Mouse (Mus musculus) heart, adult 2 months (tissue): ENCODE data around the gene Chrm1. TPM values are rescaled to one million over a fixed set of nuclear protein-coding genes. Genes with fewer than 3 reads are reported as not detected.

Experiments used
- DNase-seq, 2 experiments: peaks; one replicate each; pipeline ENCODE4 v3.0.0; 2021
- H3K27ac ChIP-seq: fragments of 200-600 bp; 2 replicates; pipeline ENCODE4 v1.8.1; 2022
- H3K27me3 ChIP-seq: fragments of 200-500 bp; 2 replicates; pipeline ENCODE4 v1.6.1; 2012; ENCODE audit warnings: mild to moderate bottlenecking, low read length, inconsistent platforms, mixed read lengths; ENCODE audit not compliant: control insufficient read depth, insufficient read depth
- H3K36me3 ChIP-seq: fragments of 200-500 bp; 2 replicates; pipeline ENCODE4 v1.6.1; 2012; ENCODE audit warnings: low read length, inconsistent platforms; ENCODE audit not compliant: control insufficient read depth, insufficient read depth
- H3K4me1 ChIP-seq: fragments of 200-500 bp; 2 replicates; pipeline ENCODE4 v1.6.1; 2011; ENCODE audit warnings: low read length; ENCODE audit not compliant: control insufficient read depth, insufficient read depth
- H3K4me3 ChIP-seq: fragments of 200-600 bp; 2 replicates; pipeline ENCODE4 v1.8.1; 2022
- H3K79me2 ChIP-seq: fragments of 200-500 bp; replicated peaks from 2 replicates; pipeline ENCODE4 v1.6.1; 2012; ENCODE audit warnings: mild to moderate bottlenecking, inconsistent platforms, low read length, moderate library complexity, mixed read lengths; ENCODE audit not compliant: control insufficient read depth, insufficient read depth
- H3K9ac ChIP-seq: fragments of 200-500 bp; 2 replicates; pipeline ENCODE4 v1.6.1; 2012; ENCODE audit warnings: low read depth, mild to moderate bottlenecking, control low read depth, inconsistent platforms, low read length, mixed read lengths
- CTCF ChIP-seq: fragments of 200-600 bp; IDR thresholded peaks from 2 replicates; pipeline ENCODE4 v1.8.1; 2022; ENCODE audit warnings: antibody characterized with exemption, mild to moderate bottlenecking, moderate library complexity
- EP300 ChIP-seq: fragments of 200-500 bp; IDR thresholded peaks from 2 replicates; pipeline ENCODE4 v1.6.1; 2011; ENCODE audit warnings: low read depth, low read length, control low read depth; ENCODE audit not compliant: insufficient read depth
- POLR2A ChIP-seq: fragments of 200-500 bp; IDR thresholded peaks from 2 replicates; pipeline ENCODE4 v1.6.1; 2011; ENCODE audit warnings: mild to moderate bottlenecking, low read depth, low read length, control low read depth; ENCODE audit not compliant: insufficient read depth
- WGBS: fragments of 180-500 bp; shearing (Covaris S2); methylation state at CpG from one replicate; pipeline ENCODE4 v1.1.7; 2018; 5-methylcytosine and 5-hydroxymethylcytosine counted together
- intact Hi-C: fragments of 180-260 bp; cut with DNase I; formaldehyde crosslinking; loops from one replicate; pipeline ENCODE4 v1.15.1; 2025
- polyA plus RNA-seq: library from polyadenylated mRNA; depleted of rRNA; stranded (reverse); fragments of >200 nt; gene quantifications from 2 replicates; pipeline ENCODE4 v1.2.3, GENCODE M21; 2012
- total RNA-seq, 2 experiments: library from RNA; stranded (reverse); gene quantifications; 2 replicates each; pipeline ENCODE4 v1.2.3; 2021

The Chrm1 gene
- total and polyA plus RNA-seq, 3 experiments, result 0.21 TPM; not detected in 2

DNA sequence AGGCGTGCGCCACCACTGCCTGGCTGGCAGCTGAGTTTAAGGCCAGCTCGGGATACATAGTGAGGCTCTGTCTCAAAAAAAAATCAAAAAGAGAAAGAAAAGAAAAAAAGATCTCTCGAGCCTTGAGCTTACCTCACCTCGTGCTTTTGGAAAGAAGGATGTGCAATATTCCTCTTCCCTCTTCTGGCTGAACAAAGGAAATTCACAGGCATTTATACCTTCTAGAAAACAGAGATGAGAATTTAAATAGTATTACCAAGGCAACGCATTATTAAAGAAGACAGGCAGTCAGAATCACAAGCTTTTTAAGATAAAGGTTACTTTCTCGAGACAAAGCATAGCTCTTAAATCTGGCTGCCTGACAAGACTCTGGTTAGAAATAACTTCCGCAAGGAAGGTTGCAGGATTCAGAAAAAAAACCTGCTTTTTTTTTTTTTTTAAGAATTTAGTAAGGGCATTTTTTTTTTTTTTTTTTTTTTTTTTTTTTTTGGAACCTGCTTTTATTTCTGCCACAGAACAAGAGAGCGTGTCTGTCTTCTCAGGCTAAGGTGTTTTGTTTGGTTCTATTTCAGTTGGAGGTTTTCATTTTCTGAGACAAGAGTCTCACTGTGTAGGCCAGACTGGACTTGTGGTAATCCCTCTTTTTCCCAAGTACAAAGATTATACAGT is 28.4 kb downstream of the Chrm1 start:
- H3K27me3 ChIP-seq, result no peaks in the 10 kb centered on the region
- no peak overlapping the region for H3K4me3 ChIP-seq
- no peaks in the 10 kb centered on the region for H3K36me3 ChIP-seq
- no peak overlapping the region for H3K9ac ChIP-seq
- WGBS, result 43% methylated on average over 9 of the region's 9 CpGs
- no peak overlapping the region for H3K27ac ChIP-seq
- DNase-seq, result no peak
- H3K79me2 ChIP-seq, result no peaks in the 10 kb centered on the region
- intact Hi-C loops, result no loop called here
- TF ChIP-seq CTCF, result no peak
- no peak for TF ChIP-seq EP300
- TF ChIP-seq POLR2A, result no peak
- no peaks in the 10 kb centered on the region for H3K4me1 ChIP-seq

DNA sequence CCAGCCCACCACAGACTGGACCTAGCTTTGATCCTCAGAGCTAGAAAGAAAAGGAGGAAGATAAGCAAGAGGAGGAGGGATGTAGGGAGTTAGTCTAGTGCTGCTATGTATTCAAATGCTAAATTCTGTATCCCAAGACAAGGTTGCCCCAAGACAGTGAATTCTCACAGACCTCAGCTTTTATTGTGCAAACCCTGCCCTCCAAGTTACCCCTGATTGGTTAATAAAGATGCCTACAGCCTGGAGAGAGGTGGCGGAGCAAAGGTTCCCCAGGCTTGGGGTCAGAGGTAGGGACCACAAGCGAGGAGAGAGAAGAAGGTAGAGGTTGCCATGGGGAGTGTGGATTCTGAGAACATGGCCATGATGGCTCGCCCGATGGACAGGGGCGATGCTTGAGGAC is 29.2 kb downstream of the Chrm1 start:
- no peaks in the 10 kb centered on the region for H3K4me1 ChIP-seq
- 88% methylated on average over 5 of the region's 5 CpGs for WGBS
- H3K36me3 ChIP-seq, result no peaks in the 10 kb centered on the region
- H3K27me3 ChIP-seq, result no peaks in the 10 kb centered on the region
- no peak overlapping the region for H3K4me3 ChIP-seq
- H3K79me2 ChIP-seq, result no peaks in the 10 kb centered on the region
- no peak overlapping the region for H3K27ac ChIP-seq
- TF ChIP-seq POLR2A, result no peak
- no peak for TF ChIP-seq CTCF
- no peak for TF ChIP-seq EP300
- intact Hi-C loops, result no loop called here
- no peak for DNase-seq
- no peak overlapping the region for H3K9ac ChIP-seq

DNA sequence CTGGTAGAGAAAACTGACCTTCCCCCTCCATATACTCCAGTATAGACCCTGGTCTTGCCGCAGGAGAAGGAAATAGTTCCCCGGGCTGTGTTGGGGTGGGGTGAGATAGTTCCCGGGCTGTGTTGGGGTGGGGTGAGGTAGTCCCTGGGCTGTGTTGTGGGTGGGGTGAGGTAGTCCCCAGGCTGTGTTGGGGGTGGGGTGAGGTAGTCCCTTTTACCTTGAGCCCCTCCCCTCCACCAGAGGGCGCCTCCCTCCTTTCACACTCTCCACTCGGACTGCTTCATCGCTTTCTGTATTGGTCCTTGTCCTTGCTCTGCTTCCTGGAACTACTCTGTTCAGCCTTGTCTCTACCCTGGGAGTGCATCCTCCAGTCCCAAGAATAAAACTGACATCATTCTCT is 31.7 kb downstream of the Chrm1 start:
- H3K27ac ChIP-seq, result no peak overlapping the region
- no peaks in the 10 kb centered on the region for H3K4me1 ChIP-seq
- H3K36me3 ChIP-seq, result no peaks in the 10 kb centered on the region
- peak; percentile 42 to 47 for DNase-seq
- intact Hi-C loops, result no loop called here
- no peaks in the 10 kb centered on the region for H3K27me3 ChIP-seq
- no peak overlapping the region for H3K9ac ChIP-seq
- TF ChIP-seq EP300 (no peak), CTCF (peak; percentile 53)
- no peak overlapping the region for H3K4me3 ChIP-seq
- WGBS, result 35% methylated on average over 6 of the region's 6 CpGs
- H3K79me2 ChIP-seq, result no peaks in the 10 kb centered on the region

DNA sequence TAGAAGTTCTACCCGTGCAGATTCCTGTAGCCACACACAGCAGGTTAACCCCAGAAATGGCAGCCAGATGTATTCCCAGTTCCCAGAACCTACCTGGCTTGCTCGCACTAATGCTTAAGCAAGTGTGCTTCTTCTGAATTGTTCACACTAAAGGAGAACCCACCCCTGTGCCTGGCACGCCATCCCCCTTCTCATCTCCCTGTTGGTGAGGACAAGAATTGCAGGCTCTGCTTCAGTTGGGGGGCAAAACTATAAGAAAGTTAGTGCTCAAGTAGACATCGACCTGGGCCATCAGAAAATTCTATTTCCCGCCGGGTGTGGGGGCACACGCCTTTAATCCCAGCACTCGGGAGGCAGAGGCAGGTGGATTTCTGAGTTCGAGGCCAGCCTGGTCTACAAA is 36.1 kb downstream of the Chrm1 start:
- intact Hi-C loops, result no loop called here
- Histone ChIP-seq H3K4me1 (peaks cover 1% of the 10 kb centered on the region; the same call in 1 of the 2 replicates), H3K27me3 (no peaks in the 10 kb centered on the region), H3K4me3 (no peak overlapping the region), H3K27ac (no peak overlapping the region), H3K9ac (no peak overlapping the region), H3K79me2 (no peaks in the 10 kb centered on the region), H3K36me3 (no peaks in the 10 kb centered on the region)
- DNase-seq, result no peak
- 79% methylated on average over 9 of the region's 9 CpGs for WGBS
- TF ChIP-seq CTCF (no peak), POLR2A (no peak), EP300 (no peak)

DNA sequence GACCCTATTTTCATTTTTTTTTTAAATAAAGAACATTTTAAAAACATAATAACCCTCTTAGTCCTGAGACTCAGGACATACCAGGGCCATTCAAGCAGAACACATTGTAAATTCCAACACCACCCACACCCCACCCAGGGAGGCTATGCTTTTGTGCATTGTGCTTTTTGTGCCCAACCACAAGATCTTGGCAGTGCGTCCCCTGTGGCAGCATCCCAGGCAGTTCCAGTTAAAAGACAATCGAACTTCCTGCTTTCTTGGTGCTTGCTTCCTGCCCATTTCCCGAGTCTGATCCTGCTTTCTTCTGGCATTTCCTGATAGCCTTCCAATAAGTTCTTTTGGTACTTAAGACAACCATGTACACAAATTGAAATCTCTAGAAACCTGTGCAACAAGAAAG is 38.9 kb downstream of the Chrm1 start:
- Histone ChIP-seq H3K9ac (no peak overlapping the region), H3K27me3 (no peaks in the 10 kb centered on the region), H3K79me2 (no peaks in the 10 kb centered on the region), H3K27ac (peak overlapping the region; percentile 58; the same call in 1 of the 2 replicates), H3K4me1 (peaks cover 1% of the 10 kb centered on the region; the same call in 1 of the 2 replicates), H3K36me3 (no peaks in the 10 kb centered on the region), H3K4me3 (no peak overlapping the region)
- intact Hi-C loops, result no loop called here
- TF ChIP-seq EP300, result peak; percentile 82
- no peak for TF ChIP-seq CTCF
- TF ChIP-seq POLR2A, result 0 out of 2 replicates have a peak, but pooled peaks have one; percentile 28
- DNase-seq, result peak in 1 of 2 experiments; percentile 52
- WGBS, result 24% methylated on average over 3 of the region's 3 CpGs

DNA sequence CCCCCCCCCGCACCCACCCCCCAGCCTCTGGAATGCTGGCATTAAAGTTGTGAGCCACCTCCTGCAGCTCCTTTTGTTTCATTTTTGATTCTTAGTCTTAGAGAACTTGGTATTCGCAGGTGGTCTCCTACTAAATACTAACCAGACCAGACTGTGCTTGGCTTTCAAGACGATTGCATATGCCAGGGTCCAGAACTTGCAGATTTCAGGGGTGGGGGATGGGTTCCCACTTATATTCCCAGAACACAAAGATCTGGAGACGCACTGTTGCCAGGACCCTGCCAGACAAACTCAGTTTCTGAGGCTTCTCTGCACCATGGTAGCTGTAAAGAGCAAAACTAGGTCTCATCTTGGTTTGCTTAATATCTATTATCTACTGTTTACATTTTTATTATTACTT is 40.0 kb downstream of the Chrm1 start:
- H3K4me3 ChIP-seq, result no peak overlapping the region
- no peak for DNase-seq
- H3K9ac ChIP-seq, result no peak overlapping the region
- H3K27ac ChIP-seq, result no peak overlapping the region
- H3K27me3 ChIP-seq, result no peaks in the 10 kb centered on the region
- intact Hi-C loops, result no loop called here
- 72% methylated on average over 4 of the region's 4 CpGs for WGBS
- H3K36me3 ChIP-seq, result no peaks in the 10 kb centered on the region; the same call in 1 of the 2 replicates
- H3K4me1 ChIP-seq, result peaks cover 1% of the 10 kb centered on the region; the same call in 1 of the 2 replicates
- no peaks in the 10 kb centered on the region for H3K79me2 ChIP-seq
- TF ChIP-seq CTCF, result no peak
- no peak for TF ChIP-seq EP300
- no peak for TF ChIP-seq POLR2A
